Mouse (Mus musculus): ENCODE measurements at regions not wholly inside any gene's neighbourhood (a gene's known extent, or its start where the extent isn't known, plus 50 kb on each side); places are given as distances from the start of the nearest gene placed in this dataset.

DNA sequence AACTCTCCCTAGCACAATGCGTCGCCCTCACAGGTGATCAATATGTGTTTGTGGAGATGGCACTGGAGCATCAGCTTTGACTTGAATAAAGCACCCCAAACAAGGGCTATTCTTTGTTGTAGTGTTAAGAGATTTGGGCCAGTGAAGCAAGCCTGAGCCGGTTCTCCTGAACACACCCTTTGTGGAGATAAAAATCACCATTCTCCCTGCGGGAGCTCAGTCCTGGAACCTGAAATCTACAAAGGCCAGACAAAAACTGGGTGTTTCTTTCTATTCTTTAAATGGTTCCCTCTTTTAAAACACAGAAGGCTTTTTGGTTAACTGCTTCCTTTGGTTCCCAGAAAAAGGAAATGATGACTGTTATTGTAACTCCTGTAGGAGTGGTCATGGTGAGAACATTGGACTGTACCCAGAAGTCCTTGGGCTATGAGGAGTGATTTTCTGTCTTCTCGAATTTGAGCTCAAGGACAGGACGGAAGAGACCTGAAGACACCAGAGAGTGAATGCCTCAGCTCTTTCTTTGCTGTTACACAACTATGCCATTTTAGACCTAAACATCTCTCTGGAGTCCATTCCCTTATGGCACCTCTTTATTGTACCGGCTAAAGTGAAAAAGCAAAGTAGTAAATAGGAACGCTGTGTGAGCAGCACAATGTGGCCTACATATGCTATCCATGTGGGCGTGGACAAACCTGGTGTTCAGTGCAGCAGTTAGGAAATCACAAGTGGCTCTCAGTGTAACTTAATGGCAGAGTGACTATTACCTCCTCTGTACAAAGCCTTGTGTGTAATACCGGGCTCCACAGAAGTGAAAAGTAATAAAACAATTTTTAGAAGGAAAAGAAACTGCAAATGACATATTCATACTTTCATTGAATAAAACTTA lies 149.9 kb upstream of the Veph1 start:
- no peak for DNase-seq (ENCODE audit: low spot score in 2 of 2)

DNA sequence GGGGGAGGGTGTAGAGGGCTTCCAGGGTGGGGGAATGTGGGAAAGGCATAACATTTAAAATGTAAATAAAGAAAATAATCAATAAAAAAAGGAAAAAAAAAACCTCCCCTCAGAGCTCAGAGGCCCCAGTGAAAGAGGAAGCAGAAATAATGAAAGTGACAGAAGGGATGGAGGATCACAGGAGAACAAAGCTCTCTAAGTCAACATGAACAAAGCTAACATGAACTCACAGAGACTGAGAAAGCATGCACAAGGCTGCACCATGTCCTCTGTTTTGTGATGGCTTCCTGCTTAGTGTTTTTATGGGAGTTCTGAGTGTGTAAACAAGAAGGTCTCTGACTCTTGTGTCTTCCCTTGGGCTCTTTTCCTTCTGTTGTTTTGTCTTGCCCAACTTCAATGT lies 136.6 kb upstream of the Veph1 start:
- no peak for DNase-seq (ENCODE audit: low spot score in 2 of 2)

DNA sequence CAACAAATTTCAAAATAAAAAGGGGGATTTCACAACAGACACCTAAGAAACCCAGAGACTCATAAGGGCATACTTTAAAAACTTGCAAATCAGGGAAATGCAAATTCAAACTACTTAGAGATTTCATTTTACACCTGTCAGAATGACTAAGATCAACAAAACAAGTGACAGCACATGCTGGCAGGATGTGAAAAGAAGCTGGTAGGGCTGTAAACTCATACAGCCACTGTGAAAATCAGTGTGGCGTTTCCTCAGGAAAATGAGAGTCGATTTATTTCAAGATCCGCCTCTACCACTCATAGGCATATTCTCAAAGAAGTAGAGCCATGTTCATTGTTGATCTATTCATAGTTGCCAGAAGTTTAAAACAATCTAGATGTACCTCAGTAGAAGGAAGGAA lies 133.6 kb upstream of the Veph1 start:
- no peak for DNase-seq (ENCODE audit: low spot score in 2 of 2)

DNA sequence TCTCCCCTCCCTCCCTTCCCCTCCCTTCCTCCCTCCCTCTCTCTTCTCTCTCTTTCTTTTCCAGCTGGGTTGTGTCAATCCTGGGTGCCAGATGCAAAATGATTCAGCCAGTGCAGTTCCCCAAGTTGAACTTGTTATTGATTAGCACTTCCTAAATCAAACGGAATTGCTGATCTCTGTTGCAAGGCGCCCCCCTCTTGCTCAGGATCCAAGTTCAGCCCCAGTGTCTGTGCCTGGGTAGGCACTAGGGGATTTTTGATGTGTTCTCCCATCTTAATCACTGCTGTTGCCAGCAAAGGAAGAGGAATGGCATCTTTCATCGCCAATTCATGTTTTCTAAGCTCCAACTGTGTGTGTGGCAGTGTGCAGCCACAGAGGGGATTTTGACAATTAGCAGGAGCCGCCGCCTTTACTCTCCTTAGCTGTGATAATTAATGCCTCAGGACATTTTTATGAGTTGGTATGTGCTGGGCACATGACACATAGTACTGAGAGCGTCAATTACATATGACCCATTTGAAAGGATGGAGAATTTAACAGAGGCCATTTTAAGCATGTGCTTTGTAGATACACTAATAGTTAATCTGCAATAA lies 125.9 kb upstream of the Veph1 start:
- DNase-seq (ENCODE audit: low spot score in 2 of 2), result no peak

DNA sequence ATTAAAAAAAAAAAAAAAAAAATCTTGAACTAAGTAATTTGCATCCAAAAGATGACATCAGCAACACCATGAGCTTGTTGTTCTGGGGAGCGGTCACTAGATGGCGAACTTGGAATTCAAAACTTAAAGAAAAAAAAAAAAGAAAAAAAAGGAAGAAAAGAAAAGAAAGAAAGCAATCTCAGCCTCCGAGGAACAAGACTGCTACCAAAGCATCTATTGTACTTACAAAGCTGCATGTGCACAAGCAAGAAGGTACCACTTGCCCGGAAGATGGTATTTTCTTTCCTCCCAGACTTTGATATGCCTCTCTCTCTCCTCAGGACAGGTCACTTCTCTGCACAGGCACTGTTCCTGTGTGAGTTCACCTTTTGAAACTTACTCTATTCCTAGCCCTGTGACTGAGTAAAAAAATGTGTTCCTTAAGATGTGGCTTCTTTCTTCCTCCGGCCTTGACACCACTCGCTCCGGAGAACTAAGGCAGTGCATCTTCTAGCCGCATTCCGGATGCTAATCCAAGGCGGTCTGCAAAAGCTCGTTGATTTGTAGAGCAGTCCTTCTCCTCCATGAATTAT lies 114.2 kb upstream of the Veph1 start:
- DNase-seq (ENCODE audit: low spot score in 2 of 2), result peak in 1 of 2 experiments; percentile 30

DNA sequence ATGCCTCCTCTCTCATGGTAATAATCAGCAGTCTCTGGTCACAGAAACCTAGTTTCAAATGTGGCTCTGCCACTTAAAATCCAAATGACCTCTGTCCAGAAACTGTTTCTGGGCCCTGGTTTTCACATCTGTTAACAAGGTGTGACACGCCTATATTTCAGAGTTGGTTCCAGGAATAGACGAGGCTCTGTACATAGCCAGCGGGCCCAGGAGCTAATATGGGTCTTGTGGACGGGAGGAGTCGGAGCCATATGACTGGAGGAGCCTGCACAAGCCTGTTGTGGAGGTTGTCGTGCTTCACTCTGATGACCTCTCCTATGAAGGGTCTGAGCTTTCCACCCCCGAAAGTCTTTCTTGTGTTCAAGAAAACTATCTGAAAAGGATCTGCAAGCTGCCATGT lies 112.2 kb upstream of the Veph1 start:
- DNase-seq (ENCODE audit: low spot score in 2 of 2), result no peak

DNA sequence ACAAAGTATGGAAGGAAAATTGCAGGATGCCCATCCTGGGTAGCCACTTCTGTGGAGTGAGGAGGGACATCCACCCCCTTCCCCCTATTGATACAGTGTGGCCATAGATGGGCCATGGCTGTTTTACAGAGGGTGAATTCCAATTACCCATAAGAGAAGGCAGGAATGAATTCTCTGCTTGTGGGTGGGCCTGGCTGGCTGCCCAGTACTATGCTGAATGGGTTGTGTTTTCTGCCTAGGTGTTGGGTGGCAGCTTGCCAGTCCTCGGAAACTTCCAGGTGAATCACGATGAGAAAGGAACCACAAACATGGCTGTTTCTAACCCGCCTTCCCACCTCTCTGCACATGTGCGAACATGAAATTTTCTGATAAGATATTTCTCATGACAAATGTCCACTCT lies 109.0 kb upstream of the Veph1 start:
- no peak for DNase-seq (ENCODE audit: low spot score in 2 of 2)

DNA sequence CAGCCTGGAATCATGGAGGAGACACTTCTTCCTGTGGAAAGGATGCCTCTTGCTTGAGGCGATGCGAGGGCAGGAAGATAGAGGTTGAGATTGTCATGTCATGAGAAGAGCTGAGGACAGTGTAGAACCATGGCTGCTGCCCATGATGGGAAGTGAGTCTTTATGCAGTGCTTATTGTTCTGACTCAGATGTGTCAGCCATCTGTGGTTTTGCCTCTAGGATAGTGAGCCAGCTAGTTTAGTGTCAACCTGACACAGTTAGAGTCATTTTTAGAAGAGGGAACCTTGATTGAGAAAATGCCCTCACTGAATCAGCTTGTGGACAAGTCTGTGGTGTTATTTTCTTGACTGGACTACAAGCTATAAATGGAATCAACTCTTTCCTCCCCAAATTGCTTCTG lies 107.1 kb upstream of the Veph1 start:
- no peak for DNase-seq (ENCODE audit: low spot score in 2 of 2)

DNA sequence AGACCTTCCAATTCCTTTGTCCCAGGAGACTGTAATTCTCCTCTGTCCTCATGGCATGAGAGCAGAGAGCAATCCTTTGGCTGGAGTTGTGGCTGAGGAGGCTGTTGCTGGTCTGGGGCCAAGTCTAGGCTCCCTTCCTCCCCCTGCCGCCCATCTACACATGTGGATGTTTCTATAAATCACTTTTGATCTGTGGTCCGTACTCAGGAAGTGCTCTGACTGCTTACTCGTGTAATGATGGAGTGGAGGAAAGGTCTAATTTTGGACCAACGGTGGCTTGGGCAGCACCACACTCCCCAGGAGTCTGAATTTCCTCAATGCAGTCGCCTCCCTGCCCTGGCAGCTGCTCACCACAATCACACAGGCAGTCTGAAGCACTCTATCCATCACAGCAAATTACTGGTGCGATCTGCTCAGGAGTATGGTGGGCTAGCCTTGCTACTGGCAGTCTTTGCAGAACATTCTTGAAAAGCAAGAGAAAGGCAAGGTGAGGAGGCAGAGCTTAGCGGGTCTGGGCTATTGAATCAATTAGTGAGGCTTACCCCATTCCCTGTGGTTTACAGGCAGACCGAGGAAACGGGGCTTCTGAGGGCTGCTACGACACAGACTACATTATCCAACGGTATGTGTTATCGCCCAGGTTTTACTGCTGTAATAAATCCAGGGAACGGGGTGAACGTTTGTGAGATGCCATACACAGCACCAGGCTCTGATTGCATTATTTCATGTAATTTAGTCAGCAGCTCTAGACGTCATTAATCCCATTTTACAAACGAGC lies 104.3 kb upstream of the Veph1 start:
- peak in 1 of 2 experiments; percentile 21 for DNase-seq (ENCODE audit: low spot score in 2 of 2)

DNA sequence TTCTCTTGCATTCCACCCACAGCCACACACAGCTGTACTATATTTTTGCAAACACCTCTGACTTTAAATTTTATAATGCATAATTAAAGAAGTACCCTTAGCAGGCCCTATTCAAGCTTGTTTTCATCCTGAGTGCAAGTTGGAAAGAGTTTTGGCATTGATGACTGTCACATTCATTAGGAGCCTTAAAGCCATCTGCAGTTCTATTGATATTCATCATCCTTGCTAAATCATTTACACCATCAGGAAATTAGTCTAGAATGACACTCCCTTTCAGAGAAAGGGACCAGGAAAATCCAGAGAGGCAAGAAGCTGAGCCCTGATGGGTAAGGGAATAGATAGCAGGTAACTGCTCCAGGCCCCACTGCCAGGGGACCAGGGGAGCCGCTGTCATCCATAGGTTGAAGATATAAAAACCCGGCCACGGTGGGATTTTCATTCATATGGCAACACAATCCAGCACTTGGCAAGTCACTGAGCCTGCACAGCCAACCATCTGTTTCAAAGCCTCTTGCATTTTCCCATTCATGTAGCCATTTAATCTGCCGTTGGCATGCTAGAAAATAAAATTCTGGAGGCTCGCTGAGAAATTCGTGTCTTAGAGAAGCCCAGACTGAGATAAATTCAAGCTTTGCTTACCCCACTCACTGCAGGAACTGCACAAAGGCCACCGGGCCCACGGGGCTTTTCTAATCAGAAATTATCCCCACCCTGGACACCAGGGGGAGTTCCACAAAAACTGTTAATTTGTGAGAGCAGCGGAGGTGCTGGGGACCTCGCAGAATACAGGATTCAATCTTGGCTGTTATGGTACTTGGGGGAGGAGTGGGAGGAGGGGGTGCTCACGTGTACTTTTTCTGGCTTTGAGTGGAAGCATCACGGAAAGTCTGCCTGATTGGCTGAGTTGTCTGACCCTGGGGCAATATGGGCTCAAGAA lies 101.8 kb upstream of the Veph1 start:
- no peak for DNase-seq (ENCODE audit: low spot score in 2 of 2)

DNA sequence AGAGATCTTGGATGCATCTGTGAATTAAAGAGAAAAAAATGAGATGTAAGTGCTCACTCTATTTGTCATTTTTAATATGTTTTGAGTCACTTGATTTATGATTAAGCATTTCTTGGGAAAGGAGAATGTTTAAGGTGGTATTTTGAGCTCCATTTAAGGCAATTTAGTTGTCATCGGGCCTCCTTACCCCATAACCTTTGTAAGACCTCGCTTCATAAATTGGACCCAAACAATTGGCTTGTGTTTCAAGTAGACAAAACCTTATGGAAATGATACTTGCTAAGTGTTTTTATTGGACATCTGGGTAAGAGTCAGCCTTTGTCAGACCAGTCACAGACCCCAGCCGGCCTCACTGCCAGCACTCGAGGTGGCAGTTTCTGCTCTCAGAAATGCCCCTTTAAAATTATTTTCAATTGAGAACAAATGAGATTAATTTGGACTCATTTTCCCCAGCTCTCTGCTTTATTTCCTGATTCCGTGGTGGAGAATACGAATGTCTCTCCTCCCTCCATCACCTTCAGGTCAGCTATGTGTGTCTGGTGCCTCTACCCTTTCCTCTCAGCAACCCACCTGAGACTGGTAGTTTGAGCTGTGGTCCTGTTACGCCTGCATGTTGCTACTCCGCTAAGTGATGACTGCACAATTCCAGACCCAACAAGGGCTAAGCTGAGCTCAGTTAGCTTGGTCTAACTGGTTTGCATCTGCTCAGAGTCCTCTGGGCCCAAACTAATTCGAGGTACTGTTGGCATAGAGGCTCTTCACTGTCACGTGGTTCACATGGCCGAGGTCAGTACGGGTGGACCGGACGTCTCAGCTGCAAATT lies 78.7 kb upstream of the Veph1 start:
- no peak for DNase-seq (ENCODE audit: low spot score in 2 of 2)

DNA sequence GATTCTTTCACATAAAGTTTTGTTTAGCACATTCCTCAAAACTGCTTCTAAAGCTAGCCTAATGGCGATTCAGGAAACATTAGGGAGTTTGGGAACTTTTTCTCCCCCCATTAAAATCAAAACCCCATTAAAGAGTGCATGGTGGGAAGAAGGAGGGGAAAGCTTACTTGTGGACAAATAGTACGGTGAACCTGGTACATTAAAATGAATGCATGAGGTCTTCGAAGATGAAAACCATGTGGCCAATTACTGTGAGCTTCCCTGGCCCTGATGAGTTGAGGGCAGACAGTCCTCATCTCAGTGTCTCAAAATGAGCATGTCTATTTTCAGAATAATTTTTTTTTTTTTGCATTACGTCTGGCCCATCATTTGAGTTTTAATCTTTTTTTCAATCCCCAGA lies 78.0 kb upstream of the Veph1 start:
- no peak for DNase-seq (ENCODE audit: low spot score in 2 of 2)

DNA sequence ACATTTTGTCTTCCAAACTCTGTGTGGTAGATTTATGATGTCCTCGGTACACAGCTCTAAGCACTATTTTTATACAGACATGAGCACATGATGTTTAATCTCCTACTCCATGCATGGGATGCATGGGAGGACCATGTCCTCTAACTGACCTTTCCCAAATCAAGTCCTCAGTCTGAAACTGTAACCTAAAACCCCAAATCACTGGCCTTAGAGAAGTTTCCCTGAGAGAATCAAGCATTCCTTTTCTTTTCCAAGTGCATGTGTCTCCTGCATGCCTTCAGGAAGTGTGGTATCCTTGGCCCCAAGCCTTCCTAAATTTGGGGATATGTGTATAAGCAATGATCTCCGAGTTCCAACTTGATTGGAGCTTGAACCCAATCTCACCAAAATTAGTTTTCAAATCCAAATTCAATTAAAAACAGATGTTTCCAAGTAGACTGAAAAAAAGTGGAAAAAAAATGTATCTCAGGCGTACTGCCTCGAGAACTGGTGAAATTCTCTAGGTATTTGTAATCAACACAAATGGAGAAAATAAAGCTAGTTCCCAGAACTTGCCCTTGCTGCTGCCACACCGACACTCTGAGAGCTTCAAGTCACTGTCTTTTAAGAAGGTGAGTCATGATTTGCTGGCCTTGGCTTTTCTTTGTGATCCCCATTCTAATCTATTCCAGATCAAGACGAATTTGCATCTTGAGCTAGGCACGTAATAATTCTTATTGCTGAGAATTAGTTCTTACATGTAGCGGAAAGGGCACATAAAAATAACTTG lies 77.4 kb upstream of the Veph1 start:
- DNase-seq (ENCODE audit: low spot score in 2 of 2), result no peak

Data from gastrocnemius, postnatal 4 days (tissue).